Mouse (Mus musculus): ENCODE results near the gene Cd276. TPM values are rescaled to one million over a fixed set of nuclear protein-coding genes. Genes with fewer than 3 reads are reported as not detected.
"Not testable (repeated sequence)": the region's sequence is repeated elsewhere in the genome, so short reads cannot be mapped to it uniquely, and the experiment has no call there.

Gene Cd276
- 35.7 and 38.4 TPM in 2 replicates for polyA plus RNA-seq (2015; fragmentation: Nextera tagmentation; extraction: Ambion mirVana)

DNA sequence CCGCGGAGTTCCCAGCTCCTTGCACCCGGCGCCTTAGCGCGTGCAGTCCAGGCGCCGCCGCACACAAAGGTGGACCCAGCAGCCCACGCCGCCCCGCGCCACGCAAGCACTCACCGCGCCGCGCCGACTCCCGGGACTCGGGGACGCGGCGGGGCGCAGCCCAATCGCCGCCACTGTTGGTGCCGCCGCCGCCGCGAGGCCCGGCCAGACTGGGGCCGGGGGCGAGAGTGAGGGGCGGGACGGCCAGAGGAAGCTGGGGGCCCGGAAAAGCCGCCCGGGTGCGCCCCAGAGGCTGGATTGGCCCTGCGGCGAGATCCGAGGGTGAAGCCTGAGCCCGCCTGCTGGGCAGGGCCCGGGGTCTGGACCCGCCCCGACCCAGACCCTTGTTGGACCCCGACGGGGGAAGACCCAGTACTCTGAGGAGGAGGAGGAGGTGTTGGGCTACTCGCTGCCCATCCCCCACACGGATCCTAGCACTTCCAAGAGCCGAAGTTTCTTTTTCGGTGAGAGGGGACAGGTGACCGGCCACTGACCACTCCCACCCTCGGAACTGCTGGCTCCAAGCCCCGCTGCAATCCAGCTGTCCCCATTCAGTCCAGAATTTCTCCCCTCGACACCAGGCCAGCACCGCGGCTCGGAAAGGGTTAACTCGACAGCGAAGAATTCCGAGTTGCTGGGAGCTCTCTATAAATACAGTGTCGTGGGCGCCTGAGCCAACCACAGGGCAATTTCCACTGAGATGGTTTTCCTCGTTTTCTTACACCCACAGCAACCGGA is at the start of gene Cd276:
Cd276 (minus strand) TSS at position 530 of the 777 bp plus-strand sequence.
- Histone ChIP-seq H3K9ac (peak within 1 kb of the TSS; percentile 96), H3K27ac (peak within 1 kb of the TSS; percentile 91), H3K4me3 (replicated peaks) (peak within 1 kb of the TSS; percentile 77), H3K4me2 (peak within 1 kb of the TSS; percentile 93), H3K9me3 (replicated peaks) (no peaks in the 10 kb centered on the region), H3K36me3 (no peaks in the 10 kb centered on the region), H3K4me1 (peaks cover 33% of the 10 kb centered on the region), H3K27me3 (no peaks in the 10 kb centered on the region; the same call in 1 of the 2 replicates)
- under 1% methylated on average over 61 of the region's 68 CpGs for WGBS
- ATAC-seq (replicated peaks; ENCODE audit: low FRiP score): peak; percentile 80

DNA sequence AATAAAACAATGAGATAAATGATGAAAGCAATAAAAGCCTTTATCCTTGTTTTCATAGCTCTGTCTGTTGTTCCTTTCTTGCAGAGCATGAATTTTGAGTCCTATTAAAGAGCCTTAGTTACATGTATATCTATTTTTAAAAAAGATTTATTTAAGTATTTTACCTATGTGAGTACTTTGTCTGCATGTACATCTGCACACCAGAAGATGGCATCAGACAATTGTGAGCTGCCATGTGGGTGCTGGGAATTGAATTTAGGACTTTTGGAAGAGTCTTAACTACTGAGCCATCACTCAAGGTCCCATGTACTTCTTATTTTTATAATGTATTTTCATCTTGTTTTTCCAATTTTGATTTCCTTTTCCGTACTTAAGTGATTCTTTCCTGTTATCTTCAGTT is 40.1 kb upstream of the Cd276 start:
- Histone ChIP-seq H3K27ac (no peak overlapping the region), H3K9me3 (replicated peaks) (no peaks in the 10 kb centered on the region)
- 96% methylated on average over 1 of the region's 1 CpGs for WGBS

DNA sequence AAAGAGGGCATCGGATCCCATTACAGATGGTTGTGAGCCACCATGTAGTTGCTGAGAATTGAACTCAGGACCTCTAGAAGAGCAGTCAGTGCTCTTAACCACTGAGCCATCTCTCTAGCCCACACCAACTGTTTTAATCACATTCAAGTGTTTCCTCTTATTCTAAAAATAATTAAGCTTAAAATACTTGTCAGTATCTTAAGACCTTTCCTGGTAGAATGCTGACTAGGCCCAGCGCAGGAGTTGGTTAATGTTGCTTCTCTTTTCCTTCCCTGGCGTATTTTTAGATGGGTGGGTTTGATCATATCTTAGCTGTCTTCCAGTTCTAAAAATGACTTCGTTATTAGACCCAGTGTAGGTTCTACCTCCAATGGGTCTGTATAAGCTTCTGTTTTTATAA is 33.4 kb upstream of the Cd276 start:
- Histone ChIP-seq H3K4me2 (no peak overlapping the region), H3K27me3 (no peaks in the 10 kb centered on the region), H3K4me3 (replicated peaks) (no peak overlapping the region), H3K9ac (no peak overlapping the region), H3K4me1 (peaks cover 16% of the 10 kb centered on the region), H3K27ac (no peak overlapping the region), H3K9me3 (replicated peaks) (no peaks in the 10 kb centered on the region), H3K36me3 (no peaks in the 10 kb centered on the region)
- no peak for ATAC-seq (replicated peaks; ENCODE audit: low FRiP score)
- 89% methylated on average over 4 of the region's 4 CpGs for WGBS

More for the DNA sequence above, 40.1 kb upstream of the Cd276 start:
- H3K4me3 ChIP-seq (replicated peaks): no peak overlapping the region
- H3K4me2 ChIP-seq: no peak overlapping the region
- no peaks in the 10 kb centered on the region for H3K36me3 ChIP-seq
- H3K4me1 ChIP-seq: peaks cover 12% of the 10 kb centered on the region; the same call in 1 of the 2 replicates
- H3K9ac ChIP-seq: no peak overlapping the region
- no peaks in the 10 kb centered on the region for H3K27me3 ChIP-seq
- ATAC-seq (replicated peaks; ENCODE audit: low FRiP score): no peak

DNA sequence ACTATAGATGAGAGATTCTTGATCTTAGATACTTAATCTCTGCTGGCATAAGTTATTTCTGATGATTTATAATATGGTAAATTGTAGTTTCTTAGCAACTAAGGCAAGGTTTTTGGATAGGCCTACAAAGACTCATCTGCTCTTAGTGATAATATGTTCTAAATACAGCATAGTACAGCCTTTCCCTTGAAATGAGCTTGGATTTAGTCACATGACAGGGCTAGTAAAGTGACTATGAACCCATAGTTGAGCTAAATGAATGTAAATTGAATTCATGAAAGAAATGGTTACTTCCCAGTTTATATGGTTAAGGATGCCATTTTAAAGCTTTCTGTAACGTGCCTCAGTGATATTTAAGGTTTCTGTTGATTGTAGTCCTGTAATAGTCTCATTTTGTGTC is 29.1 kb upstream of the Cd276 start:
- 78% methylated on average over 1 of the region's 1 CpGs for WGBS

DNA sequence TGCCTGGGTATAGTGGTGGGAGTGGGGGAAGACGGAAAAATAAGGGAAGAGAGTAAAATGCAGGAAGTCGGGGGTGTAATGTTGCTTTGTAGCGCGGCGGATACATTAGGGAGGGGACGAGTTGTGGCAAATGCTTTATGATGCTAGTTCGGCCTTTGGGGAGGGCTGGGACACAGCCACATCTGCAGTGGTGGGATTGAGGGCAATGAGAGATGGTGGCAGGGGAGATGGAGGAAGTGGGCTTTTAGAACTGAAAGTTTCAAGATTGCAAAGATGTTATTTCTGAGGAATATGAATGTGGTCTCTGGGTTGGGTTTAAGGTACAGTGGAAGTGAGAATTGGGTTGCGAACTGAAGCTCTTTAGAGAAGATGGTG is 28.0 kb upstream of the Cd276 start:
- Histone ChIP-seq H3K9me3 (replicated peaks) (no peaks in the 10 kb centered on the region), H3K9ac (peak overlapping the region; percentile 96), H3K4me2 (peak overlapping the region; percentile 77), H3K27ac (peak overlapping the region; percentile 98), H3K4me1 (peaks cover 19% of the 10 kb centered on the region), H3K4me3 (replicated peaks) (peak overlapping the region; percentile 95), H3K36me3 (no peaks in the 10 kb centered on the region), H3K27me3 (no peaks in the 10 kb centered on the region)
- no peak for ATAC-seq (replicated peaks; ENCODE audit: low FRiP score)
- WGBS: 0% methylated on average over 8 of the region's 8 CpGs

More for the DNA sequence above, 29.1 kb upstream of the Cd276 start:
- no peak overlapping the region for H3K9ac ChIP-seq
- H3K4me2 ChIP-seq: no peak overlapping the region
- H3K36me3 ChIP-seq: no peaks in the 10 kb centered on the region
- H3K27me3 ChIP-seq: no peaks in the 10 kb centered on the region
- H3K27ac ChIP-seq: no peak overlapping the region
- H3K9me3 ChIP-seq (replicated peaks): no peaks in the 10 kb centered on the region
- H3K4me3 ChIP-seq (replicated peaks): no peak overlapping the region
- peaks cover 19% of the 10 kb centered on the region for H3K4me1 ChIP-seq
- ATAC-seq (replicated peaks; ENCODE audit: low FRiP score): no peak

DNA sequence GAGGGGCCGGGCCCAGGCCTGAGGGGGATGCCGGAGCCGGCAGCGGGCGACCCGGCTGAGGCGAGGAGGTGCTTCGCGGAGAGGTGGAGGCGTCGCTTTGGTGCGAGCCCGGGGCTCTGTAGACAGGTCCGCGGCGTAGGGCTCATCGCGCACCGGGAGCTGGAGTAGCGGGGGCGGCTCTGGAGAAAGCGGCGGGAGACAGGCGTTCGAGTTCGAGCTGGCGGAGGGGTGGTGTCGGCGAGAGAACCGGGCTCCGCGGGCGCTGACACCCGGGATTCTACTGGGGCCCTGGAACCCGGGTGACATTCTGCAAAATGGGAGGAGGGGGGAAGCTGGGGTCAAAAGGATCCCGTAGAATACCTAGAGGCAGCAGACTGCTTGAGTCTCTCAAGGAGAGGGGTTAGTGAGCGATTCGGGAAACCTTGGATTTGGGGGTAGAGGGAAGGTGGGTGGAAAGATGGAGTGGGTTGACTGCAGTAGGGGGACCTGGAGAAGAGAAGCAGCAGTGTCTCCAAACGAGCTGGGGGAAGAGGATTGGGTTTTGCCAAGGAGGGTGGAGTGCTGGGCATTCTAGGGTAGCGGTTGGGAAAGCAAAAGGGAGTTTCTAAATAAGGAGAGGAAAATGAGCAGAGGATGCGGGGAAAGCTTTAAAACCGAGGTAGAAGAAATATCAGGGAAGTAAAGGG is 27.5 kb upstream of the Cd276 start:
- WGBS: under 1% methylated on average over 42 of the region's 42 CpGs
- ATAC-seq (replicated peaks; ENCODE audit: low FRiP score): peak; percentile 70

DNA sequence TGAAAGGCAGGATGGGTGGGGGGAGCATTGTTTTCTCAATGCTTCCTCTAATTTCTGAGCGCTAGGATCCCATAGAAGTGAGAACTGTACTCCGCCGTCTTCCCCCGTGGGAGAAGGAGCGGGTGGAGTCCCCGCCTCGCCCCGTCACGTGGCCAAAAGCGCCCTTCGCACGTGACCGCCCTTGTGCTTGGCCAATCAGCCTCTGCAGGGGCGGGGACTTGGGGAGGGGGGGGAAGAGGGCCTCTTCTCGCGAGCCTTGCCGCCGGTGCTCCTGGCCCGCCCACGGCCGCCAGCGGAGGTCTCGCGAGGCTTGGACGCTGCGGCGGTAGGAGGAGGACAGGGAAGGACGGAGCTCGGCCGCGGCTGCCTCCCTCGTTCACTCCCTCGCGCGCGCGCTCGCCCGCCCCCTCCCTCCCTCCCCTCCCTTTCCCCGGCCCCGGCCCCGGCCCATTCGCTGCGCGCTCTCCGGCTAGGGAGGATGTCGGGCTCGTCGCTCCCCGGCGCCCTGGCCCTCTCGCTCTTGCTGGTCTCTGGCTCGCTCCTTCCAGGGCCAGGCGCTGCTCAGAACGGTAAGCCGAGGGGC is 26.8 kb upstream of the Cd276 start, which contains the start of gene Nptn:
Nptn (plus strand) TSS at position 283 of the 583 bp plus-strand sequence.
- 2% methylated on average over 42 of the region's 56 CpGs for WGBS
- peak within 1 kb of the TSS; percentile 98 for H3K27ac ChIP-seq
- ATAC-seq (replicated peaks; ENCODE audit: low FRiP score): peak; percentile 97
- H3K4me2 ChIP-seq: peak within 1 kb of the TSS; percentile 77
- H3K9me3 ChIP-seq (replicated peaks): no peaks in the 10 kb centered on the region
- H3K36me3 ChIP-seq: no peaks in the 10 kb centered on the region
- H3K27me3 ChIP-seq: no peaks in the 10 kb centered on the region
- H3K4me1 ChIP-seq: peaks cover 19% of the 10 kb centered on the region
- peak within 1 kb of the TSS; percentile 96 for H3K9ac ChIP-seq
- H3K4me3 ChIP-seq (replicated peaks): peak within 1 kb of the TSS; percentile 95

More for the DNA sequence above, 27.5 kb upstream of the Cd276 start:
- H3K36me3 ChIP-seq: no peaks in the 10 kb centered on the region
- H3K9ac ChIP-seq: peak overlapping the region; percentile 96
- H3K4me2 ChIP-seq: peak overlapping the region; percentile 77
- H3K27me3 ChIP-seq: no peaks in the 10 kb centered on the region
- peak overlapping the region; percentile 98 for H3K27ac ChIP-seq
- no peaks in the 10 kb centered on the region for H3K9me3 ChIP-seq (replicated peaks)
- peak overlapping the region; percentile 95 for H3K4me3 ChIP-seq (replicated peaks)
- H3K4me1 ChIP-seq: peaks cover 19% of the 10 kb centered on the region

DNA sequence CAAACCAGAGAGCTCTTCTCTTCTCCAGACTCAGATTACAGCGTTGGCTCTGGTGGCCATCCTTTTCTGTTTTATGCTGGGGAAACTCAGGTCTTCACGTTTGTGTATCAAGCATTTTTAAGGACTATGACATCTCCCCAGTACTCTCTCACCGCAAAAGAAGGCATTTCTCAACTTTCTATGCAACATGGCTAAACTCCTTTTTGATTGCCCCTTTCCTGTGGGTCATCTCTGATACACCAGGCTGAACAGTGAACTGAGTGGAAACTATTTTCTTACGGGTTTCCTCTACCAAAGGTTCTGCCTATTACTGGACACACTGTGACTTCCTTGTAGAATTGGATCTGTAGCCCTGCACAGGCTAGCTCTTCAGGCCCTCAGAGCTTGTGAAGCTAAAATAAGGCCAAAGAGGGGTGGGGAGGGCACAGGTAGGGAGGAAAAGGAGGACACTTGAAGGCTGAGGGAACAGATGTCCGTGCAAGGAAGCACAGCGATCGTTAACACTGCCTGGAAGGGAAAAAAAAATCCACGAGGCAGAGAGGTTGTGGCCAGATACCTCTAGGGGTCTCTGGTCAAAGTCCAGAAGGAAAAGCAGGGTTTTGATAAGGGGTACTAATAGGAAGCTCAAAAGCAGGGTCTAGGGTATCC is 26.2 kb upstream of the Cd276 start:
- 0 out of 2 replicates have a peak, but pooled peaks have one; percentile 2 for ATAC-seq (replicated peaks; ENCODE audit: low FRiP score)
- peak overlapping the region; percentile 61 for H3K9ac ChIP-seq
- peak overlapping the region; percentile 94 for H3K27ac ChIP-seq
- no peaks in the 10 kb centered on the region for H3K27me3 ChIP-seq
- WGBS: 27% methylated on average over 8 of the region's 8 CpGs
- H3K4me3 ChIP-seq (replicated peaks): peak overlapping the region; percentile 95
- no peaks in the 10 kb centered on the region for H3K36me3 ChIP-seq
- H3K9me3 ChIP-seq (replicated peaks): no peaks in the 10 kb centered on the region
- peak overlapping the region; percentile 72 for H3K4me2 ChIP-seq
- peaks cover 16% of the 10 kb centered on the region for H3K4me1 ChIP-seq

DNA sequence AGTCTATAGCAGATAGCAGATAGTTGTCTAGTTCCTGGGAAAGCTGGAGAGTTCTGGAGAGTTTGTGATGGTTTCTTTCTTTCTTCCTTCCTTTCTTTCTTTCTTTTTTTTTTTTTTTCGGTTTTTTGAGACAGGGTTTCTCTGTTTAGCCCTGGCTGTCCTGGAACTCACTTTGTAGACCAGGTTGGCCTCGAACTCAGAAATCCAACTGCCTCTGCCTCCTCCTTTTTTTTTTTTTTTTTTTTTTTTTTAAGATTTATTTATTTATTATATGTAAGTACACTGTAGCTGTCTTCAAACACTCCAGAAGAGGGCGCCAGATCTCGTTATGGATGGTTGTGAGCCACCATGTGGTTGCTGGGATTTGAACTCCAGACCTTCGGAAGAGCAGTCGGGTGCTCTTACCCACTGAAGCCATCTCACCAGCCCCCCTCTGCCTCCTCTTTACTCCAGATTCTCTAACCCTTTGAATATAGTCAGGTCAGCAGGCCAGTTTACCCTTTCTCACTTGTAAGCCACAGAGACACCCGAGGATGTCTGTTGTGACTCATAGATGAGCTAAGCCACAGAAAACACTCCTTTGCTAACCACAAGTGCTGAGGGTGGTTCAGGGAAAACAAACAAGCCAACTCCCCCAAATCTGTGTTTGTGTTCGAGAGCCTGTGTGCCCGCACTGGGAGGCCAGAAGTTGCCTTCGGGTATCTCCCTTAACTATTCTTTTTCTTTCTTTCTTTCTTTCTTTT is 25.4 kb upstream of the Cd276 start:
- 0 out of 2 replicates have a peak overlapping the region, but pooled peaks have one; percentile 94 for H3K27ac ChIP-seq
- H3K4me3 ChIP-seq (replicated peaks); H3K4me2 ChIP-seq; ATAC-seq (replicated peaks; ENCODE audit: low FRiP score); H3K27me3 ChIP-seq; H3K36me3 ChIP-seq; H3K9me3 ChIP-seq (replicated peaks); H3K9ac ChIP-seq: not testable (repeated sequence)
- H3K4me1 ChIP-seq: peaks cover 16% of the 10 kb centered on the region
- 72% methylated on average over 10 of the region's 10 CpGs for WGBS

DNA sequence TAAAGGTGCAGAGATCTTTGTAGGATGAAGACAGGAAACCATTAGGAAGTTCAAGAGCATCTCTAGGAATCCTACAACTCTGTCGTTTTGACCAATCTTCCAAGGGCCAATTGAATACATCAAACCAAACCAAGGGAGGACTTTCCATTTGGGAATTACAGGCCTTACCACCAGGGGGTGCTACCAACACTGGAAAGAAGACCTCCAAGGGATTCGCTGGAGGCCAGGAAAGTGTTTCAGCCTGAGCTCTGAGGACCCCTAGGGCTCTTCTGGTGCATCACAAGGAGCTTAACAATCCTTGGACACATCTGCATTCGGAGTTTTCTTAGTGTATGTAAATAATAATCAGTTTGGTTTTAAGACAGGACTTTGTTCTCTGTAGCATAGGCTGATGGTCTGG is 23.4 kb upstream of the Cd276 start:
- Histone ChIP-seq H3K9ac (no peak overlapping the region), H3K27me3 (no peaks in the 10 kb centered on the region), H3K36me3 (no peaks in the 10 kb centered on the region), H3K9me3 (replicated peaks) (no peaks in the 10 kb centered on the region), H3K4me2 (no peak overlapping the region), H3K4me1 (peaks cover 10% of the 10 kb centered on the region), H3K4me3 (replicated peaks) (no peak overlapping the region), H3K27ac (no peak overlapping the region)
- 18% methylated on average over 3 of the region's 3 CpGs for WGBS
- no peak for ATAC-seq (replicated peaks; ENCODE audit: low FRiP score)

DNA sequence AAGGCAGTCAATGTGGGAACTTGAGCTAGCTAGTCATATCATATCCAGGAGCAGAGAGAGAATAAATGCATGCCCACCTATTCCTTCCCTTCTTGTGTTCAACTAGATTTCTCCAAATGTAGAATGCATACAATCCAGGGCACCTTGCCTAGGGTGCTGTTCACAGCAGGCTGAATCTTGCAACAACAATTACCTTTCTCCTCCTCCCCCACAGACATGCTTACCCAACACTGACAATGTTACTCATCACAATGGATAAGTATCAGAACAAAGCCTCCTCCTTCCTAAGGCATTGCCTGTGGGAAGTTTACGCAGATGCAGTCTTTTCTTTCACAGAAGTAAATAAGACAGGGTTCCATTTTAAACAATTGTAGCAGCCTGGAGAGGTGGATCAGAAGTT is 15.8 kb upstream of the Cd276 start:
- no peak for ATAC-seq (replicated peaks; ENCODE audit: low FRiP score)
- no peaks in the 10 kb centered on the region for H3K4me1 ChIP-seq
- H3K36me3 ChIP-seq: no peaks in the 10 kb centered on the region
- no peaks in the 10 kb centered on the region for H3K9me3 ChIP-seq (replicated peaks)
- no peak overlapping the region for H3K9ac ChIP-seq
- no peak overlapping the region for H3K4me2 ChIP-seq
- no peaks in the 10 kb centered on the region for H3K27me3 ChIP-seq
- H3K27ac ChIP-seq: no peak overlapping the region
- H3K4me3 ChIP-seq (replicated peaks): no peak overlapping the region
- 100% methylated on average over 1 of the region's 1 CpGs for WGBS

Measured in kidney, embryonic 15.5 days (tissue).